Mouse (Mus musculus) layer of hippocampus, adult 18-20 months (tissue): Measurements from ENCODE around the gene Ier5. TPM values are rescaled to one million over a fixed set of nuclear protein-coding genes. Genes with fewer than 3 reads are reported as not detected.

Source experiments
- DNase-seq, 2 experiments: peaks; one replicate each; pipeline ENCODE4 v3.0.0; 2022; ENCODE audit warnings: low spot score in 2 of 2
- total RNA-seq, 2 experiments: library from RNA; stranded (reverse); gene quantifications; 2 replicates each; pipeline ENCODE4 v1.2.3; 2021

Gene Ier5
- total RNA-seq, 2 experiments from 2014 or later, result 32.3 to 36.2 TPM

- DNase-seq, result no peak
Observed at GRCm38 (mm10) chr1:155056166-155056565, 43.3 kb downstream of the Ier5 start.

GRCm38 (mm10) chr1:155055041-155055440 is 44.4 kb downstream of the Ier5 start:
- DNase-seq, result no peak

- DNase-seq, result no peak
Observed at GRCm38 (mm10) chr1:155054366-155054965, 45.0 kb downstream of the Ier5 start.

DNA sequence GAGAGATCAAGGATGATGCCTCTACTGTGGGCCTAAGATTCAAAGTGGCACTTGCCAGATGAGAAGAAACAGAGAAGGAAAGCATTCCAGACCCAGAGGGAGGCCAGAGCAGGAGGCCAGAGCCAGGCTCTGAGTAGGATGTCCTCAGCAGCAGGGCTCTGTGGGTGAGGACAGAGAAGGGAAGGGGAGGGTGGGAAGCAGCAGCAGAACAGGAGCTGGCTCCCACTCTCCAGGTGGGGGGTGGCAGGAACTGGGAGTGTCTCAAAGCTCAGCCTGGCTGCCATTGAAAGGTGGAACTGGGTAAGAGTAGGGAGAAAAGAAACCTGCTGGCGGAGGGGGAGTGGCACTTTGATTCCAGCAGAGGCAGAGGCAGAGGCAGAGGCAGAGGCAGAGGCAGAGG is 46.1 kb downstream of the Ier5 start:
- DNase-seq, result no peak

GRCm38 (mm10) chr1:155052761-155053166 is 46.7 kb downstream of the Ier5 start:
- no peak for DNase-seq

DNA sequence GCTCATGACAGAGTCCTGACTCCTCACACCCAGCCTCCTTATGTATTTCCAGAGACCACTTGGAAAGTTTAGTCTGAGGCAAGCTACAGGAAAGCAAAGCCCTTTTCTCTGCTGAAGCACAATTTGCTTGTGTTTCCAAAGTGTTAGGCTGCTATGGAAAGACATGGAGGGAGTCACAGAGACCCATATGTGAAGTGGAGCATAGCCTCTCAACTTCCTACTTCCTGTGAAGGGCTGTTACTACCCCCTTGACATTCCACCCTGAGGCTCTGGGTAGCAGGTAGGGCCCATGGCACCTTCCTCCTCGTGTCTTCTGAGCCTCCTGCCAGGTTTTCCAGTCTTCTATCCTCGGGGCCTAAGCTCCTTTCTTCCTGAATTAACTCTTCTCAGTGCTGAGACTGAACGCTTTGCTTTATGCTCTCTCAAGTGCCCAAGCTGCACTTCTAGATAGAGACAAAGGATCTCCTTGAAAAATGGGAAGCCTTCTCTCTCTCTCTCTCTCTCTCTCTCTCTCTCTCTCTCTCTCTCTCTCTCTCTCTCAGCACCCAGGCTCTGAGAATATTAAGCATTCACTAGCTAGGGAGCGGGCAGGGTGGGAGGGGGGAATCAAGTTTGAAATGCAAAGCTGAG is 47.2 kb downstream of the Ier5 start:
- no peak for DNase-seq

DNA sequence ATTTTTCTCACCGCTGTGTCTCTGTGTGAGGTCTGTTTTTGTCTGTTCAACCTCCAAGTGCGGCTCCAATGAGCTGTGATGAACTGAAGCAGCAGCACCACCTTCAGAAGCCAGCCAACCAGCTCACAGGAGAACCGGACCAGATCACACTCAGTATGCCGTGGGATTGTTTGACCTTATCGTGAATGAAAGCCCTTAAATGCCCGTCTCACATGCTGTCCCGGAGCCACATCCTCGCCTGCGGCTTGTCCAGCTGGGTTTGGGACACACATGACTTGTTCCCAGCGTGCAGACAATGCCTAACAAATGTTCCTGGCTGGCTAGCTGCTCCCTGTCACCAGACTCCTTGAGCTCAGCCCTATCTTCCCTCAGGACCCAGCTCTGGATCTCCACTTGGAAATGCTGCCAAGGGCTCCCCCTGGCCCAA is 47.7 kb downstream of the Ier5 start:
- DNase-seq, result peak in 1 of 2 experiments; percentile 42

- peak in 1 of 2 experiments; percentile 58 for DNase-seq
Observed at GRCm38 (mm10) chr1:155050897-155051592, 48.4 kb downstream of the Ier5 start.

DNA sequence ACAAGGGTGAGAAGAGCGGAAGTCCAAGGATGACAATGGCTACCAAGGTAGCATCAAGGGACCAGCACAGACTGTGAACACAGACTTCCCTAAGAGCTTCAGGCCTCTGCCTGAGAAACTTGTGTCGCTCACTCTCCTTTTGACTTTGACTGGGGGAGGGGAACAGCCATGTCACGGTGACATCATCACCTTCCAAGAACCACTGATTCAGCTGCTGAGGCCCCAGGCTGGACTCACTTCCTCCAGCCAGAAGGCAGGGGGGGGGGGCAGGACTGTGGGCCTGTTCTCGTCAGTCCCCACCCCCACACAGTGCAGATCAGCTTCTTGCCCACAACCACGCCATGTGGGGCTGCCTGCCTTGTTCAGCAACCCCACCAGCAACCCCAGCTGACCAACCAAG is 49.3 kb downstream of the Ier5 start:
- DNase-seq, result no peak

- DNase-seq, result peak; percentile 81 to 96
Observed at GRCm38 (mm10) chr1:155048947-155049346, 50.5 kb downstream of the Ier5 start.

Other genes starting within 250 kb of the Ier5 start
- 100 to 1,000 TPM; 192 to 203 TPM for gene Cacna1e, start 215.1 kb downstream of the Ier5 start, total RNA-seq
- gene Mr1, start 47.2 kb upstream of the Ier5 start, total RNA-seq, result 1 to 10 TPM; 3.8 to 4.1 TPM
- 100 to 1,000 TPM; 122 to 129 TPM for gene Stx6, start 59.1 kb upstream of the Ier5 start, total RNA-seq
- gene BC034090, start 144.8 kb upstream of the Ier5 start, total RNA-seq, result 1 to 10 TPM; 5.9 to 7.6 TPM